Mouse (Mus musculus) heart, postnatal 14 days (tissue): ENCODE measurements around the gene Apol9a. TPM values are rescaled to one million over a fixed set of nuclear protein-coding genes. Genes with fewer than 3 reads are reported as not detected.
"Not testable (repeated sequence)": the region's sequence is repeated elsewhere in the genome, so short reads cannot be mapped to it uniquely, and the experiment has no call there.

Source experiments
- DNase-seq, 2 experiments: peaks; one replicate each; pipeline ENCODE4 v3.0.0; 2021 to 2022
- intact Hi-C: fragments of 180-260 bp; cut with DNase I; formaldehyde crosslinking; loops from one replicate; pipeline ENCODE4 v1.15.1; 2025
- long read RNA-seq, 2 experiments: library from polyadenylated mRNA; stranded (forward); transcript quantifications; one replicate each; pipeline ENCODE4 v2.0.0; 2021
- total RNA-seq, 2 experiments: library from RNA; stranded (reverse); gene quantifications; 2 replicates each; pipeline ENCODE4 v1.2.3; 2021

The Apol9a gene
- under 1 TPM in 1 of 2 experiments, not detected in 1; 0.29 TPM for total RNA-seq
- long read RNA-seq, experiment 1, result 0 reads
- long read RNA-seq, experiment 2, result 0 reads

DNA sequence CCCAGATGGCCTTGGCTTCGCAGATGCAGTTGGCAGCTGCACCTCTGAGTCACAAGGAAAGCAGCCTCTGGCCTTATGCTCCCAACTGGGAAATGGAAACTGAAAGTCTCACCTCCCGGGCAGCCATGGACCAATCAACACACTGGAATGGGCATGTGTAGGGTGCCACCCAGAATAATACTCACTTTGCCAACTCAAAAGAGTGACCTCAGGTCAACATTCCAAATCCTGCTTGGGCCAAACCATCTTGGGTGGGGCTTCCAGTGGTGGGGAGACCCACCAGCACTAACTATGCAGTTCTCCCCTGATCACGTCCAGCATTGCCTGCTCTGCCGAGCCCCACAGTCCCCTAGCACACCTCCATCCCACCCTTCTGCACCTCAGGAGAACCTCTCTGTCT lies at the start of gene Apol9a:
Apol9a (minus strand) TSS at position 101 of the 400 bp plus-strand sequence.
- DNase-seq, intact Hi-C loops: not testable (repeated sequence)

DNA sequence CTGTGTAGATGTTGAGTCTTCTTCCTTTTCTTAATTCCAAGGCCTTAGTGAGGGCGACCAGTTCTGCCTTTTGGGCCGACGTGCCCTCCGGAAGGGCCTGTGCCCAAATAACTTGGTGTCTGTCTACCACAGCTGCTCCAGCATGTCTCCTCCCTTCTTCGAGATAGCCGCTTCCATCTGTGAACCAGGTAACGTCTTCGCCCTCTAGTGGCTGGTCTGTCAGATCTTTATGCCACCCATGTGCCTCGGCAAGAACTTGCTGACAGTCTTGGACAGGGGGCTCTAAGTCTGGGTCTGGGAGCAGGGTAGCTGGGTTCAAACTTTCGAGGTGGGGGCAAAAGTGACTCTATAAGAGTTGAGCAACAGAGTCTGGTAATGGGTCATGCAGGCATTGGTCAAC lies 39.0 kb upstream of the Apol9a start:
- peak in 1 of 2 experiments; percentile 16 for DNase-seq
- intact Hi-C loops, result not testable (repeated sequence)

DNA sequence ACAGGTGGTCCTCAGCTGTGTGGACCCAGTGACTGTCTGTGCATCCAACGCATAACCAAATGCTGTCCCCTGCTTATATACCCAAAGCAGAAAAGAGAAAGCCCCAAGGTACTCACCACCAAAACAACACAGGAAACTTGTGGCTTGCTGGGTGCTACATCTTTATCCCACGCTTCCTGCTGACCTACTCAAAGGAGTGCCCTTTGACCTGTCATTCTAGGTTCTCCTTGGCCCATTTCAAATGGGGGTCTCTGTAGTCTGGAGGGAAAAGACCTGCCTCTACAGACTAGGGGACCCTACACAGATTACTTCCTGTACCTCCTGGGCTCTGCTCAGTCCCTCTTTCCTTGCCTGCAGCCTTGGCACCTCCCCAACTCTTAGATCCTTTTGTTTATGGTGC lies 36.5 kb upstream of the Apol9a start, which contains the start of gene Apol7b:
Apol7b (minus strand) TSS at position 101 of the 400 bp plus-strand sequence.
- intact Hi-C loops, result not testable (repeated sequence)

DNA sequence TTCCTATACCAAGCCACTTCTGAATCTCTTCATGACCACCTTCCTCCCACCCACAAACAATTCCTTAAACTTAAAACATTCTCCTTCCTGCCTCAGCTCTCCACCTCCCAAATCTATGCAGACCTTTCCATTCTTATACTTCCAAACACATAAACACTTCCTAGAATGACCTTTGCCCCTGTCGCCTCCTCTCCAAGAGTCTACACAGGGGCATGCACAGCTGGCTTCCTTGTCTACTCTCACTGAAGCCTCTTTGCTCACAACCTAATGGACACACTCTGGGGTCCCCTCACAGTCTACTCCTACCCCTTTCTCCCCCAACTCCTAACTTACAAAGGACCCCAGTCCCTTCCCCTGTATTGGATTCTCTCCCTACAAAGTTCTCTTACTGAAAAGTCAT lies 34.7 kb upstream of the Apol9a start:
- intact Hi-C loops, DNase-seq: not testable (repeated sequence)

More for the DNA sequence above, 36.5 kb upstream of the Apol9a start, which contains the start of gene Apol7b:
- DNase-seq, result not testable (repeated sequence)

- DNase-seq, intact Hi-C loops: not testable (repeated sequence)
These were observed 33.8 kb upstream of the Apol9a start for GRCm38 (mm10) chr15:77444746-77445145.

- intact Hi-C loops, DNase-seq: not testable (repeated sequence)
These were observed 17.9 kb upstream of the Apol9a start for GRCm38 (mm10) chr15:77428690-77429448.

GRCm38 (mm10) chr15:77422925-77423324 lies 12.0 kb upstream of the Apol9a start:
- intact Hi-C loops, DNase-seq: not testable (repeated sequence)

DNA sequence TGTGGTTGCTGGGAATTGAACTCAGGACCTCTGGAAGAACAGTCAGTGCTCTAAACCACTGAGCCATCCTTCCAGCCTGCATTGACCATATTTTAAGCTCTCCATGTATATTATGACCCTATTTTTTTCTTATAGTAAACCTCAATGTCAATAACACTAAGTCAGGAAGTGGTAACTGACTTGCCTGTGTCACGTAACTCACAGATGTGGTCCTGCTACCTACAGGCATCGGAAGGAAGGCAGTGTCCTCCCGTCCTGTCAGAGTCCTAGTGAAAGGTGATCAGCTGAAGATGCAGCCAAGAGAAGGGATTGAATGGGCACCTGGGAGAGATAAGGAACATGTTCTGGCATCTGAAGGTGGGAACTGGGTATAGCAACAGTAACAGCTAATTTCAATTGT lies 8.7 kb upstream of the Apol9a start:
- DNase-seq, intact Hi-C loops: not testable (repeated sequence)

- intact Hi-C loops, DNase-seq: not testable (repeated sequence)
These were observed 5.9 kb upstream of the Apol9a start for GRCm38 (mm10) chr15:77416655-77417333.

DNA sequence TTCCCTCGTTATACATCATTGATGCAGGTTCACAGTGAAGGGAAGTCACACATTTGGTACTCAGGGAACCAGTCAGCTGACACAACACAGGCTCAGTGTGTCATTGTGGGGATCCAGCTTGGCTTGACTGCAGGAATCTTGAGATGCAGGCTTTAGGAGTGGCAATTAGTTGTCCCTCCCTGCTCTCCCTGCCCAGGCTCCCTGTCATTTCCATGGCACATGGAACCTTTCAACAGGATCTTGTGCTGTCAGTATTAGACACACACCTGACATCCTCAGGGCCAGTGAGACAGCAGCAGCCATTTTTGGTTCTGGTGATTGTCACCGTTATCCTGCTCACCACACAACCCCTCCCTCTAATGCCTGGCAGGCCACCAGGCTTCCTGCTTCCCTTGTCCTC lies 4.7 kb upstream of the Apol9a start:
- DNase-seq, intact Hi-C loops: not testable (repeated sequence)

- intact Hi-C loops, result not testable (repeated sequence)
These were observed 1.8 kb upstream of the Apol9a start for GRCm38 (mm10) chr15:77412695-77413094.

DNA sequence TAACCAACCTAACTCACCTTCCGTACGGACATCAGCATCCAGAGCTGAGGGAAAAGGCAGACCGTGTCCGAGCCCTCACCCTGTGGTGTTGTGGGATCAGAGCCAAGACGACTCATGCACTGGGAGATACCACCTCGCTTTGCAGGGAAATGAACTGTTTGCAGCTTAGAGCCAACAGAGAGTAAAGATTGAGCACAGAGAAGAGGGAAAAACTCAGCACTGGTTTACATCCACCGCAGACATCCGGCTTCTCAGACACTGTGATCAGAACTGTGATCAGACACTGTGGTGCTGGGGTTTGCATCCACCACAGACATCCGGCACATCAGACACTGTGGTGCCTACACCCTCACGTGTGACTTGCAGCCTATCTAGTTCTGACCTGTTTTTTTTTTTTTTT lies 4.6 kb downstream of the Apol9a start:
- intact Hi-C loops, result not testable (repeated sequence)
- DNase-seq, result peak in 1 of 2 experiments; percentile 22

More at GRCm38 (mm10) chr15:77412695-77413094, 1.8 kb upstream of the Apol9a start:
- not testable (repeated sequence) for DNase-seq

DNA sequence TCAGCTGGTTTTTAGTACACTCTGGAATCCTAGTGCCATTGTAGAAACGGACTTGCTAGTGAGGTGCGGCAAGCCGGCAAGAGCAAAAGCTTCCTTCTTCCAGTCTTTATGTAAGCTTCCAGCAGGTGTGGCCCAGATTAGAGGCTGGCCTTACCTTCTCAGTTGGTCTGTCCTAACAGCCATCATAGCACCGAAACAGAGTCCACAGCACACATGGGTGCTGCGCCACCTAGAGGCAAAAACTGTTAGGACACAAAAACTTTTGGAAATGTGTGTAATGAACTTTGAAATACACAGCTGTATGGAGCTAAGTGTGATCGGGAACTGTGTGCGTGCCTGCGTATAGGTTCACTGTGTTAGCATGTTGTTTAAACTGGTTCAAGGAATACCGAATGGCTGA lies 11.9 kb downstream of the Apol9a start, which contains the start of gene Apol7a:
Apol7a (minus strand) TSS at position 84 of the 400 bp plus-strand sequence.
- intact Hi-C loops, result not testable (repeated sequence)
- peak in 1 of 2 experiments; percentile 38 for DNase-seq

DNA sequence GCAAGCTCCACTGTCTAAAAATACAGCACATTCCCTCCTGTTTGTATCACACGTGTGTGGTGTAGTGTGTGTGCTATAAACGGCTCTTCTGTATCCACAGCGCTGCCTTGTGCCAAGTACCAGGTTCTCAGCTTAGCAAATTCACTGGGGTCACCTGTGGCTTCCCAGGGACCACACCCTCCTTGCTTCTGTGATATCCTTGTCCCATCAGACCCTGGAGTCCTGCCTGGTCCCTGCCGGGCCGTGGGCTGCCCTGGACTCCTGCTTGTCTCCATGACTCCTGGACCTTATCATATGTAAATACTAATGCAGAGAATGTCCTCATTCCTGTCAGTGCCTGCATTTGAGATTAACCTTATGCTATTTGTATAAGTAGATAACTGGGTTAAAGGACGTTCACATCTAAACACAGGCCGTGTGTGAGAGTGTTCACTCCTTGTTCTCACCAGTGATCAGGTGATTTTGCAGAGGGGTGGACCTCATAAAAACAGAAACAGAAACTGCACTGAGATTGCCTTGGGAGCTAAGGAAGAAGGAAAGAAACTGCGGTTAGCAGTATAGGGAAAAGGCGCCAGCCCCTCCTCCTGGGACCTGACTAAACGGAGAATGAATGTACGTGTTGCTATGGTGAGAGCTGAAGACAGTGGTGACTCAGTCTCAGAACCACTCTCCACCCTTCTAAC lies 13.3 kb downstream of the Apol9a start:
- DNase-seq, result peak in 1 of 2 experiments; percentile 10
- intact Hi-C loops, result not testable (repeated sequence)

- intact Hi-C loops, DNase-seq: not testable (repeated sequence)
These were observed 17.1 kb downstream of the Apol9a start for GRCm38 (mm10) chr15:77393832-77394231.

DNA sequence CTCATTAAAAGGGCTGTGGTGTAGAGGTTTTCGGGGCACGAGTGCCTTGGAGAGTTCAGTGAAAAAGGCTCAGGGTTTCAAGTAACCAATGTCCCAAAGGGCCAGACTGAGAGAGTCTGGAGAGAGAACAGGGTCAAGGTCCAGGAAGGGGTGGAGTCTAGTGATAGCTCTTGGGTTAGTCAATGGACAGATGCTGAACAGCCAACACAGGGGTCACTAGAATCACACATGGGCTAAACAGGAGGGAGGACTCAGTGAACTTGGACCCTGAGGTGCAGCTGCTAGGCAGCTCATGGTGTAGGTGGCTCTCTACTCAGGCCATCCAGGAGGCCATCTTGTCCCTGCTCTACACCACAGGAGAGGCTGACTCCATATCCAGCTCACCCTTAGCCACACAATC lies 23.5 kb downstream of the Apol9a start:
- intact Hi-C loops, result no loop called here
- DNase-seq, result no peak

DNA sequence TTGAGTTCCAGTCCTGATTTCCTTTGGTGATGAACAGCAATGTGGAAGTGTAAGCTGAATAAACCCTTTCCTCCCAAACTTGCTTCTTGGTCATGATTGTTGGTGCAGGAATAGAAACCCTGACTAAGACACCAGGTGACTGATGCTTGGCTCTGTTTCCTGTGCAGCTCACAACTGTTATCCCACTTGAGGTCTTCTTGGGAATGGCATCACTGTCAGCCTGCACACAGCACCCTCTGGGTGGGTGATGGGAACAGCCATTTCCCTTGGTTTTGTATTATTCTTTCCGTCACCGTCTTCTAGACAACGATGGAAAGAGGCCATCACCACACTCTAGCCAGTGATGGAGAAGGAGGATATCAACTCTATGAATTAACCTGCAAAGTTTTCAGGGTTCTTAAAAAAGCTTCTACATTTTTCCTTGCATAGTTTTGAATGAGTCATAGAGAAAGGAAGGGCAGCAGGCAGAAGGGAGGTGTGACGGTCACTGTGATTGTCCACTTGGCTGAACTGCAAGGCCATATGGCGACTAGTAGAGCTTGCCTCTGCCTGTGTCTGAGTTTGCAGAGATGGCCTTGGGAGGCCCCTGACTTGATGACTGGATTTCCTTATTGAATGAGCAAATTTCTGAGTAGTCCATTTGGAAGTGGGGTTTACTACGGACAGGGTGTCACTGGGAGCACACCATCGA lies 26.4 kb downstream of the Apol9a start:
- intact Hi-C loops, result no loop called here
- DNase-seq, result no peak

- no peak for DNase-seq
- intact Hi-C loops, result no loop called here
These were observed 28.1 kb downstream of the Apol9a start for GRCm38 (mm10) chr15:77382880-77383279.

DNA sequence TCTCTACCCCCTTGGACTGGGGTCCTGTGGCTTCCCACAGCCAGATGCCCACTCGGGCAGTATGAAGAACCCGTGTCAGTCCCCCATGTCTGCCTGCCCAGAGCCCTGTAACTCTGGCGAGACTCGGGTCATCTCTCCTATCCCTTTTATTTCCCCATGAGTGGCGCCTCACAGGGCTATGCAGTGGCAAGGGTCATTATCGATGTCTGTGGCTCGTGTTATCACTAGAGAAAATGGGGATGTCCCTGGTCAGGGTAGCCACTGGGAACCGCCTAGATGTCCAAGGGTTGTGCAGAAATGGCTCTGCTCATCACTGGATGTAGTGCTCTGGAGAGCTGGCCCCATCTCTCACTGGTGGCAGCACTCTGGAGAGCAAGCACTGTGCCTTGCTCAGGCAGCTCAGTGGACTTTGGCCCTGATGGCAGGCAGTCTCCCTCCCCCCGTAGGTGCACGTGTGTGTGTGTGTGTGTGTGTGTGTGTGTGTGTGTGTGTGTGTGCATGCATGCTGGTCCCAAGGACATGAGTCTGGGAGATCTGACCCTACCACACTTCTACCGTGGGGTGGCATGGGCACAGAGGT lies 28.6 kb downstream of the Apol9a start:
- intact Hi-C loops, result no loop called here
- no peak for DNase-seq

GRCm38 (mm10) chr15:77381481-77381880 lies 29.5 kb downstream of the Apol9a start:
- DNase-seq, result no peak
- intact Hi-C loops, result no loop called here
